Mouse (Mus musculus) heart, embryonic 11.5 days (tissue): ENCODE data around the gene Kcnq1. TPM values are rescaled to one million over a fixed set of nuclear protein-coding genes. Genes with fewer than 3 reads are reported as not detected.

ENCODE experiments used
- ATAC-seq: fragments of 200-750 bp; cut with Nextera tagmentation; replicated peaks from 2 replicates; pipeline ENCODE4 v1.8.0; 2017; ENCODE audit warnings: moderate library complexity; ENCODE audit not compliant: insufficient number of reproducible peaks, low FRiP score, low TSS enrichment
- H3K27ac ChIP-seq: fragments of 300-500 bp; sonication (generic); 2 replicates; pipeline ENCODE4 v1.5.1; 2014; ENCODE audit warnings: mild to moderate bottlenecking, low read depth, low read length
- H3K27me3 ChIP-seq: fragments of 300-500 bp; sonication (generic); 2 replicates; pipeline ENCODE4 v1.6.1; 2014; ENCODE audit warnings: mild to moderate bottlenecking, low read length, mixed read lengths; ENCODE audit not compliant: control insufficient read depth, insufficient read depth
- H3K36me3 ChIP-seq: fragments of 300-500 bp; sonication (generic); 2 replicates; pipeline ENCODE4 v1.6.1; 2014; ENCODE audit warnings: mild to moderate bottlenecking, low read length, moderate library complexity, mixed read lengths; ENCODE audit not compliant: control insufficient read depth, insufficient read depth
- H3K4me1 ChIP-seq: fragments of 300-500 bp; sonication (generic); 2 replicates; pipeline ENCODE4 v1.6.1; 2014; ENCODE audit warnings: low read length; ENCODE audit not compliant: control insufficient read depth, insufficient read depth
- H3K4me2 ChIP-seq: fragments of 300-500 bp; sonication (generic); 2 replicates; pipeline ENCODE4 v1.6.1; 2014; ENCODE audit warnings: mild to moderate bottlenecking, moderate library complexity
- H3K4me3 ChIP-seq: fragments of 300-500 bp; sonication (generic); 2 replicates; pipeline ENCODE4 v1.5.1; 2014; ENCODE audit warnings: low read depth, low read length
- H3K9ac ChIP-seq: fragments of 300-500 bp; sonication (generic); 2 replicates; pipeline ENCODE4 v1.6.1; 2014; ENCODE audit warnings: mild to moderate bottlenecking, low read depth, low read length, moderate library complexity
- H3K9me3 ChIP-seq: fragments of 300-500 bp; sonication (generic); replicated peaks from 2 replicates; pipeline ENCODE4 v1.6.1; 2016; ENCODE audit warnings: low read length; ENCODE audit not compliant: control insufficient read depth
- whole genome bisulfite sequencing: fragments of 180-500 bp; shearing (Covaris S2); extraction: QIAGEN DNeasy Blood & Tissue Kit; methylation state at CpG from one replicate; pipeline ENCODE4 v1.1.7; 2014; ENCODE audit not compliant: insufficient replicate concordance; 5-methylcytosine and 5-hydroxymethylcytosine counted together
- polyA plus RNA-seq: library from polyadenylated mRNA; unstranded; fragments of >200 nt; fragmentation: Nextera tagmentation; extraction: Ambion mirVana; gene quantifications from 2 replicates; pipeline ENCODE4 v1.2.1, GENCODE M21; 2014

Kcnq1 gene
- polyA plus RNA-seq, 1 experiment from 2014 or later, result 9.2 TPM

- Histone ChIP-seq H3K4me1 (peaks cover 5% of the 10 kb centered on the region), H3K9me3 (no peaks in the 10 kb centered on the region), H3K36me3 (no peaks in the 10 kb centered on the region), H3K4me2 (no peak overlapping the region), H3K27ac (no peak overlapping the region), H3K9ac (no peak overlapping the region), H3K4me3 (no peak overlapping the region), H3K27me3 (no peaks in the 10 kb centered on the region)
- 81% methylated on average over 12 of the region's 12 CpGs for WGBS
- no peak for ATAC-seq
These were observed 310.2 kb downstream of the Kcnq1 start for GRCm38 (mm10) chr7:143416406-143416805.

DNA sequence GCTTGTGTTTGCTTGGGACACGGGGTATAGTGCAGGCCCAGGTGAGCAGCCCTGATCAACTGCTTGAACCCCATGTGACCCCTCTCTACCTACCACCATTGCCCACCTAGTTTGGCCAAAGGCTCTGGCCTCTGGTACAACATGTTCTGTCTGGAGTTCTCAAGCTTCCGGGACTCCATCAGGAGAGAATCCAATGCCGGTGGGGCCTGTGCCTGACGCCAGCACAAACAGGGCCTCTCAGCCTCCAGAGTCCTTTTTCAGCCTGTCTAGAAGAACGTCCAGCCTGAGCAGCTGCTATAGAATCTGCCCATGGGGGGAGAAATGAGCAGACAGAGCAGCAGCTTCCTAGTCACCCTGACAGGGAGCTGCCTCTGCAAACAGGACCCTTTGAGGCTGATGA lies 311.7 kb downstream of the Kcnq1 start:
- H3K4me3 ChIP-seq, result no peak overlapping the region
- no peak overlapping the region for H3K9ac ChIP-seq
- no peaks in the 10 kb centered on the region for H3K27me3 ChIP-seq
- no peak overlapping the region for H3K4me2 ChIP-seq
- H3K36me3 ChIP-seq, result no peaks in the 10 kb centered on the region
- no peak for ATAC-seq
- H3K9me3 ChIP-seq, result no peaks in the 10 kb centered on the region
- H3K4me1 ChIP-seq, result peaks cover 5% of the 10 kb centered on the region
- 72% methylated on average over 5 of the region's 5 CpGs for WGBS
- H3K27ac ChIP-seq, result no peak overlapping the region

- H3K36me3 ChIP-seq, result no peaks in the 10 kb centered on the region
- 78% methylated on average over 4 of the region's 4 CpGs for WGBS
- H3K4me1 ChIP-seq, result peaks cover 5% of the 10 kb centered on the region
- H3K27me3 ChIP-seq, result no peaks in the 10 kb centered on the region
- H3K4me3 ChIP-seq, result no peak overlapping the region
- no peak overlapping the region for H3K4me2 ChIP-seq
- no peak overlapping the region for H3K9ac ChIP-seq
- H3K27ac ChIP-seq, result no peak overlapping the region
- H3K9me3 ChIP-seq, result no peaks in the 10 kb centered on the region
- ATAC-seq, result no peak
These were observed 313.5 kb downstream of the Kcnq1 start for GRCm38 (mm10) chr7:143419585-143420160.

- WGBS, result 73% methylated on average over 23 of the region's 23 CpGs
- 0 out of 2 replicates have a peak, but pooled peaks cover 5% of the 10 kb centered on the region for H3K4me1 ChIP-seq
- no peak overlapping the region for H3K4me3 ChIP-seq
- ATAC-seq, result no peak
- H3K4me2 ChIP-seq, result no peak overlapping the region
- no peaks in the 10 kb centered on the region for H3K27me3 ChIP-seq
- H3K9me3 ChIP-seq, result no peaks in the 10 kb centered on the region
- H3K9ac ChIP-seq, result no peak overlapping the region
- no peak overlapping the region for H3K27ac ChIP-seq
- H3K36me3 ChIP-seq, result no peaks in the 10 kb centered on the region
These were observed 322.1 kb downstream of the Kcnq1 start for GRCm38 (mm10) chr7:143428142-143428813.

DNA sequence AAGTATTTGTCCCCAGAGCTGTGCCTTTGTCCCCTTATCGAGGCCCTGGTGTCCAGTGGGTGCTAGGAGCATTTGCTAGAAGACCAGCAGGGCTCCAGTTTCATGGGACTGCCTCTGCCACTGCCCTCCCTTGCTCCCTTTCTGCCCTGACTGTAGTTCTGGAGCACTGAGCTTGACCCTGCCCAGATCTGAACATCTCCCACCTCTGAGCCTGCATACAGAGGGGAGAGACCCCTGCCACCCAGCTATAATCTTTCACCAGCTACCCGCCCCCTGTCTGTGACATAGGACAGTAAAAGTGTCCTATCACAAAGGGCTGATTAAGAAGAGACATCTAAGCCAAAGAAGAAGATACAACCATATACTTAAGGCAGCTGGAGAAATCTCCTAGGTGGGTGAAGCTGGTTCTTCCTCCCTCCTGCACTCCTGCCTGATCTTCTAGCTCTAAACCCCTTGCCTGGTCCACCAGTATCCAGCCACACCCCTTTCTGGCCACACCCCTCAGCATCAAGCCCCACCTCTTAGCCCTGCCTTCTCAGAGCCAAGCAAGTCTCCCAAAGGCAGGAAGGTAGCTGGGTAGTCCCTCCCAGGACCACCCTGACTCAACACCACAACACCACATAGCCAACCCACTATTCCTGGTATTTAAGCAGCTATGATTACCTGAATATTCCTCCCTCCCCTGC lies 322.8 kb downstream of the Kcnq1 start:
- WGBS, result 69% methylated on average over 2 of the region's 2 CpGs
- ATAC-seq, result no peak
- H3K9me3 ChIP-seq, result no peaks in the 10 kb centered on the region

DNA sequence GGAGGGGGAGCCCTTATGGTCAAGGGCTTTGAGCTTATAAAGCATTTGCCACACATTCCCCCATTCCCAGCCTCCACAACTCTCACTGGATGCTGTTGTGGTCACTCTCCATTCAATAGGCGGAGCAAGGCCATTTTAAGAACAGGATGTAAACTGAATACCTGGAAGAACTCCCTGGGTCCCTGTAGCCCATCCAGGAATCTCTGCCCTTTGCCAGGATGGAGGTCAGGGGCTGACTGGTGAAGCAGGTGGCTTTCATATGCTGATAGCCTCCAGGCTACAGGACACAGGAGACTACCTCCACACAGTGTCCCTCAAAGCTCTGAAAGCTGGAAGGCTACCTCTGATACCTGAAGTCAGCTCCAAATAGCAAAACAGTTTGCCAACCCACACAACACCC lies 326.5 kb downstream of the Kcnq1 start:
- no peaks in the 10 kb centered on the region for H3K9me3 ChIP-seq
- H3K4me2 ChIP-seq, result no peak overlapping the region
- WGBS, result 68% methylated on average over 1 of the region's 1 CpGs
- peaks cover 8% of the 10 kb centered on the region; the same call in 1 of the 2 replicates for H3K4me1 ChIP-seq
- no peak overlapping the region for H3K4me3 ChIP-seq
- no peak overlapping the region for H3K27ac ChIP-seq
- H3K36me3 ChIP-seq, result no peaks in the 10 kb centered on the region
- peaks cover 3% of the 10 kb centered on the region; the same call in 1 of the 2 replicates for H3K27me3 ChIP-seq
- ATAC-seq, result no peak
- H3K9ac ChIP-seq, result no peak overlapping the region

More for the DNA sequence above, 322.8 kb downstream of the Kcnq1 start:
- Histone ChIP-seq H3K9ac (no peak overlapping the region), H3K4me2 (no peak overlapping the region), H3K4me3 (no peak overlapping the region), H3K4me1 (0 out of 2 replicates have a peak, but pooled peaks cover 5% of the 10 kb centered on the region), H3K27ac (no peak overlapping the region), H3K36me3 (no peaks in the 10 kb centered on the region), H3K27me3 (no peaks in the 10 kb centered on the region)

- Histone ChIP-seq H3K9me3 (no peaks in the 10 kb centered on the region), H3K36me3 (no peaks in the 10 kb centered on the region), H3K27me3 (peaks cover 3% of the 10 kb centered on the region; the same call in 1 of the 2 replicates), H3K27ac (no peak overlapping the region), H3K4me2 (no peak overlapping the region), H3K4me1 (peaks cover 9% of the 10 kb centered on the region; the same call in 1 of the 2 replicates), H3K4me3 (no peak overlapping the region), H3K9ac (no peak overlapping the region)
- 81% methylated on average over 7 of the region's 7 CpGs for WGBS
- ATAC-seq, result no peak
These were observed 327.2 kb downstream of the Kcnq1 start for GRCm38 (mm10) chr7:143433331-143433730.

DNA sequence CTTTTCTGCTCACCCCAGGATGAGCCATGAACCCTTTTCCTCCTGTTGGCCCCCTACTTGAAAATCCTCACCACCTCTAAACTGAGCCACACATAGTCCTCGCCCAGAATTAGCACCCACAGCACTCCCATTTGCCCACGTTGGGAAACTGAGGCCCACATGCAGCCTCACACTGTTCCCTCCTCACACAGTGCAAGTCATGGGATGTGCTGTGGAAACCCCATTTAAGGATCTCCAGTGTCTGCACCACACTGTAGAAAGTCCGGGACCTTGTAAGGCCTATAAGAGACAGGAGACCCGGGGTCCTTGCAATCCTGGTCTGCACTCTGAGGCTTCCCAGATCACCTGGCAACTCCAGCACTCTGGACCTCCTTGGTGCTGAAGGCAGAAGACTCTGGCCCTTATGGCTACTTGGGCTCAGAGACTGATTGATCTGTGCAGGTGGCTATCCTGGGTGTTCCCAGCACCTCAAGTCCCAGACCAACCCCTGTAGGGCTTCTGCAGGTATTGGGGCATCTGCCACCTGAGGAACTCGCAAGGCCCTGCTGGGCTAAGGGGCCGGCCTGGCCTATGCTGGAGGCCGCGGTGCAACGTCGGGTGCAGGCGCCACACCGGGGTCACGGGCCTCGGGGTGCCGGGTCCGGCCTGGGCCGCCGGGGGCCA lies 331.2 kb downstream of the Kcnq1 start:
- Histone ChIP-seq H3K36me3 (no peaks in the 10 kb centered on the region), H3K9ac (peak overlapping the region; percentile 88), H3K4me2 (peak overlapping the region; percentile 92), H3K9me3 (no peaks in the 10 kb centered on the region), H3K27me3 (peaks cover 8% of the 10 kb centered on the region; the same call in 1 of the 2 replicates), H3K27ac (no peak overlapping the region), H3K4me1 (peaks cover 7% of the 10 kb centered on the region; the same call in 1 of the 2 replicates), H3K4me3 (peak overlapping the region; percentile 57)
- ATAC-seq, result peak; percentile 27; the same call in 1 of the 2 replicates
- WGBS, result 10% methylated on average over 18 of the region's 18 CpGs
